Mouse (Mus musculus) heart, postnatal 14 days (tissue): ENCODE results near the gene Zfp111. TPM values are rescaled to one million over a fixed set of nuclear protein-coding genes. Genes with fewer than 3 reads are reported as not detected.

ENCODE experiments used
- DNase-seq, 2 experiments: peaks; one replicate each; pipeline ENCODE4 v3.0.0; 2021 to 2022
- intact Hi-C: fragments of 180-260 bp; cut with DNase I; formaldehyde crosslinking; loops from one replicate; pipeline ENCODE4 v1.15.1; 2025
- long read RNA-seq, 2 experiments: library from polyadenylated mRNA; stranded (forward); transcript quantifications; one replicate each; pipeline ENCODE4 v2.0.0; 2021
- total RNA-seq, 2 experiments: library from RNA; stranded (reverse); gene quantifications; 2 replicates each; pipeline ENCODE4 v1.2.3; 2021

The Zfp111 gene
- 1 to 10 TPM; 4.0 to 5.0 TPM for total RNA-seq
- long read RNA-seq, experiment 1, full-length matches to known transcripts: 4 of 5 reads
- long read RNA-seq, experiment 1, partial matches to known transcripts: 0 of 5 reads
- long read RNA-seq, experiment 1, other reads (novel, unspliced or antisense): 1 of 5 reads
- long read RNA-seq, experiment 2, full-length matches to known transcripts: 3 of 3 reads
- long read RNA-seq, experiment 2, partial matches to known transcripts: 0 of 3 reads
- long read RNA-seq, experiment 2, other reads (novel, unspliced or antisense): 0 of 3 reads

DNA sequence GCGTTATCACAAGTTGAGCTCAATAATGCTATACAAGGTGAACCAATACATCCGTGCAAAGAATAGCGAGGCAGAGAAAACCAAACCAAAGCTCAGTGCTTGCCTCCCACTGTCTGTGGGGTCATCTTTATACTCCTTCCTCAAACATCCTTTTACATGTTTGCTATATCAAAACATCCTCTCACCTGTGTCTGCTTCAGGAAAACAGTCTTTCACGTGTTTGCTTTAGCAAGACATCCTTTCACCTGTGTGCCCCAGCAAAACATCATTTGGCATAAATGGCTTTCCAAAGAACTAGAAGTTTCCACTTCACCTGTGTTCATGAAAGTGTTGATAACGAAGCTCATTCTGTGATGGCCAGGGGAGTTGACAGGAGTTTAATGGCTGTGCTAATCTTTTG lies at the start of gene Zfp111:
Gene Zfp111, minus strand, starts transcription at position 101 of the 400 bp plus-strand sequence.
- intact Hi-C loops: no loop called here

DNA sequence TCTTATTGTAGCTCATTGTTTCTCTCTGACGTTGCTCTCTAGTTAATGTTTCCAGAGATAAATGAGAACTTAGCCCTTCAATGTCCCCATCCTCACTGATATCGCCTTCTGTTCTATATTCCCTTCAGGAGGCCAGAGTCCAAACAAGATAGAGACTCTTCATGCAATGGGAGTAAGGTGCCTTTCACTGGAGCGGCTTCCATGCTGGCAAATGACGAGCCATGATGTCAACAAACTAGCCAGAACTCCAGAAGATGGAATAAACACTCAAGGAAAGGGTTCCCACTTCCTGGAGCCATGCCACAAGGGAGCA lies 48.7 kb upstream of the Zfp111 start:
- no peak for DNase-seq
- intact Hi-C loops: no loop called here

More for the DNA sequence above, at the start of gene Zfp111:
- no peak for DNase-seq

- DNase-seq: no peak
- intact Hi-C loops: no loop called here
Observed at GRCm38 (mm10) chr7:24259306-24259999, 48.2 kb upstream of the Zfp111 start.

DNA sequence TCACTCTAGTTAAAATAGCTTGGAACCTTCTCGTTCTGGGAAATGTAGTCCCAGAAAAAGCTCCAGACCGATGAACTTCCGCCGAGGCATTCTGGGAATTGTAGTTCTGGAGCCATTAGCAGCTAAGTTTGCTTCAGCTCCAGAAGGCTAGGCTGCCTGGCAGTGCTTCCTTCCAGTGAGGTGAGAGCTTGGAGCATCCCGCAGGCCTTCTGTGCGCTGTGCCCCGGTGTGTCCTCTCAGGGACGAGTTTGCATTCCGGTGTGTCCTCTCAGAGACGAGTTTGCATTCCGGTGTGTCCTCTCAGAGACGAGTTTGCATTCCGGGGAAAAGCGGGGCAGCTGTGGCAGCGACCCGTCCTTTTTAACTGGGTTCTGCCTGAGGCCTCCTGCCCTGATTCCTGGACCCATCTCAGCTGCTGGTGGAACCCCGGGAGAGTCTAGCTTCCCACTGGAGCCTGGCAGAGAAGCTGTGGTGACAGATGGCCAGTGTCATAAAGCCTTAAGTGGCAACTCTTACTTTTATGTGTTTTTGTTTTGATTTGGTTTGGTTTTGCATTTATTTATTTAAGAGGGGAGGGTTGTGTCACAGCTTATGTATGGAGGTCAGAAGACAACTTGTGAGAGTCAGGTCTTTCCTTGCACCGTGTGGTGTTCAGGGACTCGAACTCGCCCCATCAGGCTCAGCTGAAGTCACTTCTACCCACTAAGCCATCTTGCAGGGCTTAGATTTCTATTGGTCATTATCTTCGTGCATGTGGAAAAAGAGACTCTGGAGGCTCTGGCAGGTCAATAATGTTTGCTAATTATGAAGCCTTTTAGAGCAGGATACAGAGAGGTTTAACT lies 43.6 kb upstream of the Zfp111 start, which contains the start of gene Zfp108:
Gene Zfp108, plus strand, starts transcription at position 162 of the 842 bp plus-strand sequence.
- peak; percentile 72 to 82 for DNase-seq
- intact Hi-C loops: loop anchor here (2.0 to 5.0 kb wide), 3 partner anchors 14 to 123 kb away; partner anchors contain the start of gene Zfp235

DNA sequence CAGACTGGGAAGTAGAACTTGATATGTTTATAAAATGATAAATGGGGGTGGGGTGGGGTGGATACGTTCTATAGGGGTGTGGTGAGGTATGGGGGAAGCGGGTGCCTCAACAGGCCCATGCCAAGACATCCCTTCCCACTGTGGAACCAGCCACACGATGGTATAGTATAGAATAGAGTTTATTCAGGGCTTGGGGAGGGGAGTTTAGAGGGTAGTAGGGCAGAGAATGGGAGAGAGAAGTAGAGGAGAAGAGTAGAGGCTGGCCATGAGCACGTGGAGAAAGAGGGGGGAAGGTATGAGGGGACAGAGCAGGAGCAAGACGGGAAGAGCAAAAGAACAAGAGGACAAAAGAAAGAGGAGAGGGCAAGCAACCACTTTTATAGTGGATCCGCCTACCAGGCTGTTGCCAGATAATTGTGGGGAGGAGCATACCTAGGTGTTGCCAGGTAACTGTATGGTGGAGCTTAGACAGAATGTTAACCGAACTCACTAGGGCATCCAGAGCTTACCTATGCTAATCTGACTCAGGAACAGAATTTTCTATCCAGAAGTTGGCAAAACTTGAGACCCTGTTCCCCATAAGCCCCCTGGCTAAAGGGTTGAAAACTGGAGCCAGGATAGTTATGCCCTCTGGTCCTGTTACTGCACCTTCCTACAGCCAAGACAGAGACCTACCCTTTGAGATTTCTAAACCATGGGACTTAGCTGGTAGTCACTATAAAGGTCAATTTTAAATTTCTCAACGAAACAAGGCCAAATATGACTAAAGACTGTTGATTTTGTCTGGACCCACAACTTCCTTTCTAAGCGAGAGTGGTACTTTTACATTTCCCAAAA lies 42.8 kb upstream of the Zfp111 start:
- intact Hi-C loops: loop anchor here (2.0 to 5.0 kb wide), 3 partner anchors 15 to 122 kb away; partner anchors contain the start of gene Zfp235
- DNase-seq: no peak

DNA sequence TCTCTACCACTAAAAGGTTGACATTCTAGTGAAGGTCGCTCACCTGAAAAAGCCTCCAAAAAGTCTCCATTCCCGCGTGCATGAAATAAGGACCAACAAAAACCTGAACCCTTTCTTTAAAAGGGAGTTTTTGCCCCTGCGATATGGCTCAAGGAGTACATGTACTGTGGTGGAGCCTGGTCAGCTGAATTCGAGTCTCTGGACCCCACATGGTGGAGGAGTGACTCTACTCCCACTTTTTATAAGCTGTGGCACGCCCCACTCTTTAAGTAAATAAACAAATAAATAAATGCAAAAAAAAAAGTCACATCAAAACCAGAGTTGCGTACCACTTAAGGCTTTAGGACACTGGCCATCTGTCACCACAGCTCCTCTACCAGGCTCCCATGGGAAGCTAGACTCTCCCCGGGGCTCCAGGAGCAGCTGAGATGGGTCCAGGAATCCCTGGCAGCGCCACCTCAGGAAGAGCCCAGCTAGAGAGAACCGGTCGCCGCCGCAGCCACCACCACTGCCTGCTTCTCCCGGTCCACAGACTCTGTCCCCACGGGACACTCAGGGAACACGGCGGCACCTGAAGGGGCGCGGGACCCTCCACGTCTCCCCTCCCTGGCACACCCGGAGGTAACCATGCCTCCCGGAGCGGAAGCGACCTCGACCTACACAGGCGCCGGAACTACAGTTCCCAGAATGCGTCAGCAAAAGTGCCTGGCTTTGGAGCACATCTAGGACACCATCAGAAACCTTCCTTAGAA lies 26.0 kb upstream of the Zfp111 start, which contains the start of gene Zfp109:
Gene Zfp109, minus strand, starts transcription at position 521 of the 752 bp plus-strand sequence.
- peak; percentile 46 to 64 for DNase-seq
- intact Hi-C loops: no loop called here

- DNase-seq: no peak
Observed at GRCm38 (mm10) chr7:24210296-24210695, 947 bp downstream of the Zfp111 start.

DNA sequence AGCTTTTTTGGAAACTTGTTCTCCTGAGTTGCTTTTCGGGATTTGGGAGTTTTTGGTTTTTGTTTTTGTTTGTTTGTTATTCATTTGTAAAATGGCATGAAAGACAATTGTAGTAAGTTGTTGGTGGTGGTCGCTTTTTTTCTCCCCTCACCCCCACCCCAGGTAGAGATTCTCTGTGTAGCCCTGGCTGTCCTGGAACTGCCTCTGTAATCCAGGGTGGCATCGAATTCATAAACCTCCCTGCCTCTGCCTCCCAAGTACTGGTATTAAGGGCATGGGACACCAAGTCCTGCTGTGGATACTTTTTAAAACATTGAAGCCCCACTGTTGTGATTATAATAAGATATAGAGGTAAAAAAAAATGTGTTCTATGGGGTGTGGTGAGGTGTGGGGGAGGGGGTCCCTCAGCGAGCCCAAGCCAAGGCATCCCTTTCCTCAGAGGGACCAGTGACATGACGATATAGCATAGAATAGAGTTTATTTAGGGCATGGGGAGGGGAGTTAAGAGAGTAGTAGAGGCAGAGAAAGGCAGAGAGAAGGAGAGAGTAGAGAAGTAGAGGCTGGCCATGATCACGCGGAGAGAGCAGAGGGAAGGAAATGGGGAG lies 2.9 kb downstream of the Zfp111 start:
- intact Hi-C loops: loop anchor here (5.0 kb wide), 2 partner anchors 44 to 76 kb away; partner anchors contain the start of genes Zfp108 and Zfp235
- DNase-seq: no peak

More at GRCm38 (mm10) chr7:24210296-24210695, 947 bp downstream of the Zfp111 start:
- intact Hi-C loops: no loop called here

DNA sequence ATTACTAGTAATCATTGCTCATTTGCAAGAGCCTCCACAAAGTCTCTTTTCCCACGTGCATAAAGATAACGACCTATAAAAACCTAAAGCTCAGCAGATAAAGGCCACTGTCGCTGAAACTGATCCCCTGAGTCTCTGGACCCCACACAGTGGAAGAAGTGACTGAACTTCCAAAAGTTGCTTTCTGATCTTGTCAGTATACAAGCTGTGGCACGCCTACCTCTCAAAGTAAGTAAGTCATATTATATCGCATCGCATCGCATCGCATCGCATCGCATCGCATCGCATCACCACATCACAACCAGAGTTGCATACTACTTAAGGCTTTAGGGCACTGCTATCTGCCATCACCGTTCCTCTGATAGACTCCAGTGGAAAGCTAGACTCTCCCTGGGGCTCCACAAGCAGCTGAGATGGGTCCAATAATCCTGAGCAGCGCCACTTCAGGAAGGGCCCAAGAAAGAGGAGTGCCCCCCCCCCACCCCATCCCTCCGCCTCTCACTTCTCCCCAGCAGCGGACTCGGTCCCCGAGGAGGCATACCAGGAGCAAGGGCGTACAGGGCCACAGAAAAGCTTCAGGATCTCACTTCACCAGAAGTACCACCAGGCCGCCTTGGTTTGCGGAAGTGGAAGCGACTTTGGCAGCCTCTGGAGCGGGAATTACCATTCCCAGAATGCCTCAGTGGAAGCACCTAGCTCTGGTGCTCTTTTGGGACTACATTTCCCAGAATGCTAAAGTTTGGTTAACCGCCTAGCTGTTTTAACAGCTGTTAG lies 3.6 kb downstream of the Zfp111 start:
- DNase-seq: peak; percentile 56 to 69
- intact Hi-C loops: loop anchor here (5.0 kb wide), 2 partner anchors 45 to 75 kb away; partner anchors contain the start of genes Zfp108 and Zfp235

DNA sequence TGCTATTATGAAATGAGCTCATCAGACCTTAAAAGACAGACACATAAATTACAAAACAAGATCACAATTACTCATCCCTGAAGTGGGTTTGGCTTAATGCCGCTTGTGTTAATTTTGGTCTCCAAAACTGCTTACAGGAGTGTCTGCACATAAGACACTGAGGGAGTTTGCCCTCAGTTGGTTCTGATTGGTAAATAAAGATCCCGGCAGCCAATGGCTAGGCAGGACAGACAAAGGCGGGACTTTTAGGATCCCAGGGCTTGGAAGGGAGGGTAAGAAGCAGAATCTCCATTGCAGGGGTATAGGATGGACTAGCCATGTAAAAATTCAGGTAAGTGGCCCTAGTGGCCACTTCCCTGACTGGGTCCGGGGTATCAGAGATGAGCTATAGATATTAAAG lies 14.3 kb downstream of the Zfp111 start:
- intact Hi-C loops: no loop called here
- DNase-seq: no peak

GRCm38 (mm10) chr7:24193157-24193556 lies 18.1 kb downstream of the Zfp111 start:
- no peak for DNase-seq
- intact Hi-C loops: no loop called here

- no peak for DNase-seq
- intact Hi-C loops: no loop called here
Observed at GRCm38 (mm10) chr7:24191361-24191760, 19.9 kb downstream of the Zfp111 start.

DNA sequence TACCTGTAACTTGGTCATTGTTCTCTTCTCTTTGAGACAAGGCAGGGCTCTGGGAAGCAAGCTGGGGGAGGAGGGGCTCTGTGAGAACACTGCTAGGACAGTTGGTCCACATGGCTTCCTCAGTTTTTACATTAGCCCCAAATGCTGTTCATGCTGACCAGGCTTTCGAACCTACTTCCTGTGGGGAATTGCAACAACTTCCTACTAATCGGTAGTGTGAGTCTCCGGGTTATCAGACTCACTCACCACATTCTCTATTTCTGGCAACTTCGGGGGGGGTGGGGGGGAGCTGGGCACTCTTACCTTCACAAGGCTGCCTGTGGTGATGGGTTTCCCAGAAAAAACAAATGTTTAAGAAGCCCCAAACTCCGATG lies 21.7 kb downstream of the Zfp111 start:
- no peak for DNase-seq
- intact Hi-C loops: no loop called here

- intact Hi-C loops: no loop called here
- DNase-seq: no peak
Observed at GRCm38 (mm10) chr7:24188901-24189570, 22.2 kb downstream of the Zfp111 start.

GRCm38 (mm10) chr7:24187611-24188010 lies 23.6 kb downstream of the Zfp111 start:
- intact Hi-C loops: no loop called here
- no peak for DNase-seq

- intact Hi-C loops: no loop called here
- DNase-seq: no peak
Observed at GRCm38 (mm10) chr7:24175337-24175711, 35.9 kb downstream of the Zfp111 start.

DNA sequence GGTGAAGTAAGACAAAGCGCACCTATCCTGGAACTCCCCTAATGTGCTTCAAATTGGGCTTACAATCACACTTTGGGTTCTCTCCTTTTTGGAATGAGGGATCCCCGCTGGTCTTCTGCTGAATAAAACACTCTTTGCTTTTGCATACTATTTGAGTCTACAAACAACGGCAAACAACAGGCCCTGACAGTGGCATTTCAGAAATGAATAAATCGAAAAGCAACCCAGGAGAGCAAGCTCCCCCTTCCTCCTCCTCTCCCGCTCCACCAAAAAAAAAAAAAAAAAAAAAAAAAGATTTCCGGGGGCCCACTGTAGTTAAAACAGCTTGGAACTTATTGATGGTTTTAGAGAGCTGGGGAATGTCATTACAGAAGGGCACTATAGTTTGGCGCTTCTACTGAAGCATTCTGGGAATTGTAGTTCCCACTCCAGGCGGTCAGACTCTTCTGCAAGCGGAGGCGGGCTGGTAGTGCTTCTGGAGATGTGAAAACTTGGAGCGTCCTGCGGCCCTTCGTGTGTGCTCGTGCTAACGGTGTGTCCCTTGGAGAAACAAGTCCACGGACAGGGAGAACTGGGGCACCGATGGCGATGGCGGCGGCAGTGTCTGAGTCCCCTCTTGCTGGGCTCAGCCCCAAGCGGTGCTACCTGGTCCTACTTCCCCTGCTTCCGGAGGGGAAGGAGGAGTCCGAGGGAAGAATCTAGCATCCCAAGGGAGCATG lies 36.5 kb downstream of the Zfp111 start, which contains the start of gene Zfp114:
Gene Zfp114, plus strand, starts transcription at position 443 of the 719 bp plus-strand sequence.
- intact Hi-C loops: no loop called here

More for the DNA sequence above, 36.5 kb downstream of the Zfp111 start, which contains the start of gene Zfp114:
- peak; percentile 36 to 61 for DNase-seq
